Mouse (Mus musculus): ENCODE data around the gene Cdc73.
"Not testable (repeated sequence)": the region's sequence is repeated elsewhere in the genome, so short reads cannot be mapped to it uniquely, and the experiment has no call there.

Cdc73 gene

GRCm38 (mm10) chr1:143702741-143703262, at the start of gene Cdc73:
Gene Cdc73 (minus strand): TSS chr1:143702893.
- DNase-seq, result peak; percentile 93

GRCm38 (mm10) chr1:143745871-143746270, 43.2 kb upstream of the Cdc73 start:
- DNase-seq, result no peak

- no peak for DNase-seq
Observed at GRCm38 (mm10) chr1:143742186-143742585, 39.5 kb upstream of the Cdc73 start.

- no peak for DNase-seq
Observed at GRCm38 (mm10) chr1:143741331-143741730, 38.6 kb upstream of the Cdc73 start.

GRCm38 (mm10) chr1:143740581-143740980, 37.9 kb upstream of the Cdc73 start:
- no peak for DNase-seq

- peak; percentile 93 for DNase-seq
Observed at GRCm38 (mm10) chr1:143739361-143740350, 37.0 kb upstream of the Cdc73 start.

GRCm38 (mm10) chr1:143738811-143739210, 36.1 kb upstream of the Cdc73 start:
- DNase-seq, result no peak

- DNase-seq, result no peak
Observed at GRCm38 (mm10) chr1:143733914-143734410, 31.3 kb upstream of the Cdc73 start.

- DNase-seq, result no peak
Observed at GRCm38 (mm10) chr1:143731691-143732090, 29.0 kb upstream of the Cdc73 start.

GRCm38 (mm10) chr1:143730899-143731298, 28.2 kb upstream of the Cdc73 start:
- DNase-seq, result no peak

GRCm38 (mm10) chr1:143727701-143728445, 25.2 kb upstream of the Cdc73 start:
- DNase-seq, result no peak

GRCm38 (mm10) chr1:143724456-143725064, 21.9 kb upstream of the Cdc73 start:
- DNase-seq, result no peak

- DNase-seq, result not testable (repeated sequence)
Observed at GRCm38 (mm10) chr1:143716038-143716437, 13.3 kb upstream of the Cdc73 start, which contains the start of gene Glrx2. Gene Glrx2 (plus strand): TSS chr1:143716338.

- no peak for DNase-seq
Observed at GRCm38 (mm10) chr1:143710627-143710976, 7.9 kb upstream of the Cdc73 start.

GRCm38 (mm10) chr1:143709966-143710626, 7.4 kb upstream of the Cdc73 start:
- no peak for DNase-seq

- DNase-seq, result no peak
Observed at GRCm38 (mm10) chr1:143708361-143708760, 5.7 kb upstream of the Cdc73 start.

GRCm38 (mm10) chr1:143707006-143707405, 4.3 kb upstream of the Cdc73 start:
- no peak for DNase-seq

- no peak for DNase-seq
Observed at GRCm38 (mm10) chr1:143702141-143702740, 452 bp downstream of the Cdc73 start.

GRCm38 (mm10) chr1:143701736-143702135, 957 bp downstream of the Cdc73 start:
- no peak for DNase-seq

- no peak for DNase-seq
Observed at GRCm38 (mm10) chr1:143684849-143685248, 17.8 kb downstream of the Cdc73 start.

- DNase-seq, result no peak
Observed at GRCm38 (mm10) chr1:143681108-143681507, 21.6 kb downstream of the Cdc73 start.

All from right cerebral cortex, postnatal 25 days (tissue).